Comparison of ENCODE assay signal across 8 mouse cellular contexts in the genomic region with DNA sequence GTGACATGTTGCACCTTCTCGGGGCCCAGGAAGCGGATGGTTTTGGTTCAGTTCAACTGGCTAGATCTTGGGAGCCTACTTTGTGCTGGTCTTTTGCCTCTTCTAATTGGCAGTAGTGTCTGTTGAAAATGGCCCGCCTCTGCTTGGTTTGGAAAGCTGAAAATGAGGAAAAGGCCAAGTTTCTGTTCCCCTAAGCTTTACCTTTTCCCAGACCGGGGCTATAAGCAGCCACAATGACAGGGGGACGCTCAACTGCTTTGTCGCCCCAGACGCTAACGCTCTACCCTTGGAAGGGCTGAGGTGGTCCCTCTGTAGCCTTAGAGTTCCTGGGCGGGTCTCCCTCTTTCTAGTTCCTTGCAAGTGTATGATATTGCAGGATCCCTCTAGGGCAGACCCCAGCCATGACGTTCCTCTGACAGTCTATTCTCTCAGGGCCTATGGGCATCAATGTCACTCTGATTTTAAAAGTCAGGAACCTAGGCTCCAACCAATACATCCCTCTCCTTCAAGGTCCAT.
DNase-seq lines count a peak whose midpoint lies in the region; ATAC-seq and TF ChIP-seq lines count a peak whose summit lies in the region.

No protein-coding gene starts in this region.

- H3K4me1 ChIP-seq in lung, embryonic 14.5 days (ENCODE audit: insufficient read depth) = peaks cover 16% of the 10 kb centered on the region
- H3K4me1 ChIP-seq in forebrain, embryonic 12.5 days = peaks cover 40% of the 10 kb centered on the region
- H3K4me1 ChIP-seq in limb, embryonic 12.5 days (replicated peaks) = peaks cover 19% of the 10 kb centered on the region
- peaks cover 20% of the 10 kb centered on the region for H3K4me1 ChIP-seq in neural tube, embryonic 14.5 days (ENCODE audit: control insufficient read depth, insufficient read depth, low read length)

- 55% methylated on average over 10 of the region's 10 CpGs for WGBS in lung, embryonic 14.5 days
- WGBS in forebrain, embryonic 12.5 days = 16% methylated on average over 10 of the region's 10 CpGs
- WGBS in limb, embryonic 12.5 days = 57% methylated on average over 10 of the region's 10 CpGs
- 17% methylated on average over 10 of the region's 10 CpGs for WGBS in neural tube, embryonic 14.5 days

- peak overlapping the region; percentile 24; the same call in 1 of the 2 replicates for H3K9ac ChIP-seq in lung, embryonic 14.5 days
- H3K9ac ChIP-seq in forebrain, embryonic 12.5 days = peak overlapping the region; percentile 47; the same call in 1 of the 2 replicates
- H3K9ac ChIP-seq in limb, embryonic 12.5 days (replicated peaks) = no peak overlapping the region
- peak overlapping the region; percentile 53; the same call in 1 of the 2 replicates for H3K9ac ChIP-seq in neural tube, embryonic 14.5 days (replicated peaks; ENCODE audit: low read depth, low read length)

- TF ChIP-seq CTCF in lung, embryonic 14.5 days (IDR thresholded peaks at IDR 0.05; ENCODE audit: low read depth) = no peak

- H3K36me3 ChIP-seq in lung, embryonic 14.5 days (ENCODE audit: insufficient read depth) = no peaks in the 10 kb centered on the region
- no peaks in the 10 kb centered on the region for H3K36me3 ChIP-seq in forebrain, embryonic 12.5 days (replicated peaks)
- no peaks in the 10 kb centered on the region for H3K36me3 ChIP-seq in limb, embryonic 12.5 days
- H3K36me3 ChIP-seq in neural tube, embryonic 14.5 days (ENCODE audit: control insufficient read depth, insufficient read depth, low read length) = no peaks in the 10 kb centered on the region

- DNase-seq in lung, embryonic 14.5 days = no peak
- no peak for DNase-seq in lung, postnatal 4 days
- no peak for DNase-seq in layer of hippocampus, postnatal 25 days (ENCODE audit: extremely low spot score in 1 of 2, low spot score in 1 of 2)
- no peak for DNase-seq in cerebellum, adult 11-12 months
- DNase-seq in frontal cortex, postnatal 10 days (ENCODE audit: low spot score in 2 of 2) = no peak

- peak overlapping the region; percentile 89 for H3K27ac ChIP-seq in lung, embryonic 14.5 days (ENCODE audit: low read depth)
- H3K27ac ChIP-seq in forebrain, embryonic 12.5 days = peak overlapping the region; percentile 97
- H3K27ac ChIP-seq in limb, embryonic 12.5 days = peak overlapping the region; percentile 57; the same call in 1 of the 2 replicates
- peak overlapping the region; percentile 94 for H3K27ac ChIP-seq in neural tube, embryonic 14.5 days (ENCODE audit: low read depth, low read length)

- no peaks in the 10 kb centered on the region for H3K27me3 ChIP-seq in lung, embryonic 14.5 days (ENCODE audit: insufficient read depth, low read length)
- no peaks in the 10 kb centered on the region for H3K27me3 ChIP-seq in forebrain, embryonic 12.5 days
- no peaks in the 10 kb centered on the region for H3K27me3 ChIP-seq in limb, embryonic 12.5 days
- H3K27me3 ChIP-seq in neural tube, embryonic 14.5 days (ENCODE audit: control insufficient read depth, insufficient read depth, low read length) = no peaks in the 10 kb centered on the region

- ATAC-seq in lung, embryonic 14.5 days (ENCODE audit: insufficient read depth) = no peak
- ATAC-seq in forebrain, embryonic 12.5 days (ENCODE audit: low FRiP score) = peak; percentile 41; the same call in 1 of the 2 replicates
- no peak for ATAC-seq in limb, embryonic 12.5 days (ENCODE audit: insufficient number of reproducible peaks, insufficient read depth, low FRiP score, low TSS enrichment, low read depth)
- 0 out of 2 replicates have a peak, but pooled peaks have one; percentile 15 for ATAC-seq in neural tube, embryonic 14.5 days (ENCODE audit: low read depth)

- H3K9me3 ChIP-seq in lung, embryonic 14.5 days (ENCODE audit: low read depth, low read length) = no peaks in the 10 kb centered on the region
- H3K9me3 ChIP-seq in forebrain, embryonic 12.5 days = no peaks in the 10 kb centered on the region
- no peaks in the 10 kb centered on the region for H3K9me3 ChIP-seq in limb, embryonic 12.5 days
- no peaks in the 10 kb centered on the region for H3K9me3 ChIP-seq in neural tube, embryonic 14.5 days (ENCODE audit: control insufficient read depth, low read length)

- H3K4me3 ChIP-seq in lung, embryonic 14.5 days (ENCODE audit: low read depth, low read length) = peak overlapping the region; percentile 22; the same call in 1 of the 2 replicates
- H3K4me3 ChIP-seq in forebrain, embryonic 12.5 days (replicated peaks) = peak overlapping the region; percentile 29; the same call in 1 of the 2 replicates
- H3K4me3 ChIP-seq in limb, embryonic 12.5 days (replicated peaks) = no peak overlapping the region; the same call in 1 of the 2 replicates
- H3K4me3 ChIP-seq in neural tube, embryonic 14.5 days (ENCODE audit: low read depth, low read length) = no peak overlapping the region

- peak overlapping the region; percentile 59 for H3K4me2 ChIP-seq in lung, embryonic 14.5 days
- H3K4me2 ChIP-seq in forebrain, embryonic 12.5 days = peak overlapping the region; percentile 57
- H3K4me2 ChIP-seq in limb, embryonic 12.5 days = peak overlapping the region; percentile 54
- peak overlapping the region; percentile 45 for H3K4me2 ChIP-seq in neural tube, embryonic 14.5 days (ENCODE audit: low read depth, low read length)

Comparison
In these comparisons a context has a peak if more than half of its experiments do, and no peak if none do; other contexts are left out.
1. ATAC-seq: peak in forebrain, embryonic 12.5 days (single experiment) and neural tube, embryonic 14.5 days (single experiment); none in lung, embryonic 14.5 days (single experiment) and limb, embryonic 12.5 days (single experiment).
2. H3K4me3 ChIP-seq: peak in lung, embryonic 14.5 days (single experiment) and forebrain, embryonic 12.5 days (single experiment); none in limb, embryonic 12.5 days (single experiment) and neural tube, embryonic 14.5 days (single experiment).
3. Peak in every context shown above with its lines, with median percentiles within 50 percentile points of each other: H3K27ac ChIP-seq and H3K4me2 ChIP-seq.